Mouse (Mus musculus) liver, embryonic 14.5 days (tissue): ENCODE results near the gene Ggcx. TPM values are rescaled to one million over a fixed set of nuclear protein-coding genes. Genes with fewer than 3 reads are reported as not detected.

ENCODE experiments used
- ATAC-seq: fragments of 200-750 bp; cut with Nextera tagmentation; 2 replicates; pipeline ENCODE4 v1.8.0; 2017; ENCODE audit warnings: moderate number of reproducible peaks, mild to moderate bottlenecking, moderate library complexity; ENCODE audit not compliant: insufficient read depth
- DNase-seq, 3 experiments: peaks; one replicate each; pipeline ENCODE4 v3.0.0-alpha.2; 2012 to 2013; ENCODE audit warnings: low read depth in 3 of 3, low spot score in 3 of 3
- H3K27ac ChIP-seq: fragments of 300-500 bp; sonication (generic); 2 replicates; pipeline ENCODE4 v1.5.1; 2014; ENCODE audit warnings: moderate library complexity, mild to moderate bottlenecking, control low read depth, inconsistent platforms
- H3K27me3 ChIP-seq: fragments of 300-500 bp; sonication (generic); 2 replicates; pipeline ENCODE4 v1.6.1; 2014; ENCODE audit warnings: mild to moderate bottlenecking, low read length, moderate library complexity; ENCODE audit not compliant: control insufficient read depth, insufficient read depth
- H3K36me3 ChIP-seq: fragments of 300-500 bp; sonication (generic); replicated peaks from 2 replicates; pipeline ENCODE4 v1.6.1; 2014; ENCODE audit warnings: low read depth; ENCODE audit not compliant: control insufficient read depth, insufficient read depth
- H3K4me1 ChIP-seq, 2 experiments: fragments of 200-500 bp in 1 of 2; fragments of 300-500 bp in 1 of 2; sonication (generic) in 1 of 2; replicated peaks; 2 replicates each; pipeline ENCODE4 v1.6.1; 2012 to 2014; ENCODE audit warnings: antibody characterized with exemption in 1 of 2, inconsistent platforms in 1 of 2, low read length in 1 of 2; ENCODE audit not compliant: control insufficient read depth in 2 of 2, insufficient read depth in 2 of 2
- H3K4me2 ChIP-seq: fragments of 300-500 bp; sonication (generic); 2 replicates; pipeline ENCODE4 v1.6.1; 2014; ENCODE audit warnings: low read depth, mild to moderate bottlenecking, control low read depth, moderate library complexity
- H3K4me3 ChIP-seq, 2 experiments: fragments of 200-500 bp in 1 of 2; fragments of 300-500 bp in 1 of 2; sonication (generic) in 1 of 2; 2 replicates each; pipeline ENCODE4 v1.5.1; 2012 to 2014; ENCODE audit warnings: low read depth in 2 of 2, low read length in 2 of 2, mild to moderate bottlenecking in 2 of 2, control low read depth in 1 of 2, inconsistent platforms in 1 of 2, moderate library complexity in 1 of 2; ENCODE audit not compliant: insufficient read depth in 1 of 2
- H3K9ac ChIP-seq: fragments of 300-500 bp; sonication (generic); replicated peaks from 2 replicates; pipeline ENCODE4 v1.6.1; 2014; ENCODE audit warnings: mild to moderate bottlenecking, control low read depth, moderate library complexity
- H3K9me3 ChIP-seq: fragments of 300-500 bp; sonication (generic); 2 replicates; pipeline ENCODE4 v1.6.1; 2016; ENCODE audit warnings: low read length, mixed read lengths; ENCODE audit not compliant: control insufficient read depth
- CTCF ChIP-seq: IDR thresholded peaks from 2 replicates; pipeline ENCODE4 v1.5.1; 2016; ENCODE audit warnings: antibody characterized with exemption, low read depth, control low read depth
- EP300 ChIP-seq: IDR thresholded peaks from 2 replicates; pipeline ENCODE4 v1.6.1; 2016; ENCODE audit warnings: antibody characterized with exemption, low read depth
- WGBS: fragments of 180-500 bp; shearing (Covaris S2); extraction: QIAGEN DNeasy Blood & Tissue Kit; methylation state at CpG from one replicate; pipeline ENCODE4 v1.1.7; 2014; ENCODE audit not compliant: insufficient replicate concordance; 5-methylcytosine and 5-hydroxymethylcytosine counted together
- polyA plus RNA-seq, 2 experiments: library from polyadenylated mRNA; depleted of rRNA in 1 of 2; stranded (reverse) in 1 of 2; unstranded in 1 of 2; fragments of >200 nt; fragmentation: Nextera tagmentation in 1 of 2; extraction: Ambion mirVana in 1 of 2; gene quantifications; 2 replicates each; pipeline versions ENCODE4 v1.2.1 to v1.2.3; 2012 to 2014

The Ggcx gene
- polyA plus RNA-seq, 2 experiments, result 5.7 to 11.3 TPM

GRCm38 (mm10) chr6:72374206-72374605, 39.9 kb upstream of the Ggcx start:
- TF ChIP-seq EP300, result no peak
- no peak for TF ChIP-seq CTCF
- DNase-seq, result no peak
- H3K27me3 ChIP-seq, result no peaks in the 10 kb centered on the region
- WGBS, result 37% methylated on average over 7 of the region's 7 CpGs
- peak; percentile 41; the same call in 1 of the 2 replicates for ATAC-seq
- no peak overlapping the region for H3K4me3 ChIP-seq
- H3K9ac ChIP-seq, result no peak overlapping the region
- H3K36me3 ChIP-seq, result no peaks in the 10 kb centered on the region; the same call in 1 of the 2 replicates
- no peak overlapping the region for H3K27ac ChIP-seq
- peak overlapping the region; percentile 59; the same call in 1 of the 2 replicates for H3K4me2 ChIP-seq
- H3K9me3 ChIP-seq, result no peaks in the 10 kb centered on the region
- H3K4me1 ChIP-seq, result peaks cover 23 to 48% of the 10 kb centered on the region in 2 experiments

- 20% methylated on average over 15 of the region's 15 CpGs for WGBS
- Histone ChIP-seq H3K9ac (peak overlapping the region; percentile 39; the same call in 1 of the 2 replicates), H3K9me3 (no peaks in the 10 kb centered on the region), H3K27ac (peak overlapping the region; percentile 34), H3K4me1 (peaks cover 23 to 52% of the 10 kb centered on the region in 2 experiments), H3K4me2 (peak overlapping the region; percentile 59), H3K27me3 (no peaks in the 10 kb centered on the region), H3K4me3 (0 out of 4 replicates have a peak overlapping the region, but pooled peaks of 1 of the 2 experiments have one; percentile 11), H3K36me3 (no peaks in the 10 kb centered on the region)
- ATAC-seq, result peak; percentile 69
- no peak for DNase-seq
- TF ChIP-seq EP300, result no peak
Measured at GRCm38 (mm10) chr6:72374820-72375563, 39.1 kb upstream of the Ggcx start.

GRCm38 (mm10) chr6:72378510-72379234, 35.4 kb upstream of the Ggcx start:
- DNase-seq (no peak), ATAC-seq (no peak)
- TF ChIP-seq EP300 (no peak), CTCF (peak; percentile 32; the same call in 1 of the 2 replicates)
- Histone ChIP-seq H3K27ac (no peak overlapping the region; the same call in 1 of the 2 replicates), H3K9ac (peak overlapping the region; percentile 93), H3K4me1 (peaks cover 43 to 52% of the 10 kb centered on the region in 2 experiments), H3K27me3 (no peaks in the 10 kb centered on the region), H3K4me2 (peak overlapping the region; percentile 73), H3K9me3 (no peaks in the 10 kb centered on the region), H3K36me3 (no peaks in the 10 kb centered on the region), H3K4me3 (peak overlapping the region; percentile 81 to 87)
- 53% methylated on average over 8 of the region's 8 CpGs for WGBS

- DNase-seq (no peak), ATAC-seq (peak; percentile 27)
- Histone ChIP-seq H3K4me2 (peak overlapping the region; percentile 73), H3K9ac (peak overlapping the region; percentile 93), H3K4me1 (peaks cover 45 to 53% of the 10 kb centered on the region in 2 experiments), H3K4me3 (peak overlapping the region; percentile 81 to 87), H3K27ac (peak overlapping the region; percentile 80), H3K9me3 (no peaks in the 10 kb centered on the region), H3K27me3 (no peaks in the 10 kb centered on the region), H3K36me3 (peaks cover 3% of the 10 kb centered on the region)
- WGBS, result 6% methylated on average over 7 of the region's 7 CpGs
- no peak for TF ChIP-seq EP300
- TF ChIP-seq CTCF, result no peak
Measured at GRCm38 (mm10) chr6:72379377-72380130, 34.6 kb upstream of the Ggcx start.
